Mouse (Mus musculus) heart, adult 18-20 months (tissue): ENCODE data around the gene Plekhh2. TPM values are rescaled to one million over a fixed set of nuclear protein-coding genes. Genes with fewer than 3 reads are reported as not detected.
A peak's percentile ranks its signal among the peaks of the same experiment; 100 is the strongest.
"Not testable (repeated sequence)": the region's sequence is repeated elsewhere in the genome, so short reads cannot be mapped to it uniquely, and the experiment has no call there.

ENCODE experiments used
- DNase-seq, 2 experiments: peaks; one replicate each; pipeline ENCODE4 v3.0.0; 2021 to 2022; ENCODE audit warnings: mixed read lengths in 1 of 2
- total RNA-seq, 2 experiments: library from RNA; stranded (reverse); gene quantifications; 2 replicates each; pipeline ENCODE4 v1.2.3; 2021

The Plekhh2 gene
- total RNA-seq, 2 experiments from 2014 or later: 1.5 to 1.7 TPM

- DNase-seq: no peak
These were observed 906 bp downstream of the Plekhh2 start for GRCm38 (mm10) chr17:84512516-84513085.

DNA sequence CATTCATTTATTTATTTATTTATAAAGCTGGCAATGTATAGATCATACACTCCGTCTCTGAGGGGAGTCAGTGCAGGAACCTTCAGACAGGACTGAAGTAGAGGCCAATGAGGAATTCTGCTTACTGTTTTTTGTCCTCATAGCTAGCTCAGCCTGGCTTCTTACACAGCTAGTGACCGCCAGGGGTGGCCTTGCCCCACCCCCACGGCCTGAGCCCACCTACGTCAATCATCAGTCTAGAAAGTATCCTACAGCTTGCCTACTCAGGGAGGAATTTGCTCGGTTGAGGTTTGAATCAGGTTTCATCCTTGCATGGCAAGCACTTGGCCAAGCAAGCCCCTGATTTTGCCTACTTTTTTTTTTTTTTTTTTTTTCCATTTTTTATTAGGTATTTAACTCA lies 4.2 kb downstream of the Plekhh2 start:
- no peak for DNase-seq

DNA sequence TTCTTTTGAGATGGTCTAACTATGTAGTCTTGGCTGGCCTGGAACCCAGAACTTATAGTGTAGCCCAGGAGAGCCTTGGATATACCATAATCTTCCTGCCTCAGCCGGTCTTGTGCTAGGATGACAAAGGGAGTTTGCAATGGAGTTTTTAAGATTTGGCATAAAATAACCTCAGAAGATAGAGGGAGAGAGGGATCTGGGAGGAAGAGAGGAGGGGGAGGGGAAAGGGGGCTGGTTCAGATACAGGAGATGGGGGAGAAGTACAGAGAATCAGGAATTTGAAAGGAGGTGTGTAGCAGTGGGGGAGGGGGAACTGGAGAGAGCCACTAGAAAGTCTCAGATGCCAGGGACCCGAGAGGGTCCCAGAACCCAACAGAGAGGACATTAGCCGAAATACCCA lies 7.7 kb downstream of the Plekhh2 start:
- DNase-seq: no peak

- no peak for DNase-seq
These were observed 8.4 kb downstream of the Plekhh2 start for GRCm38 (mm10) chr17:84520057-84520456.

- DNase-seq: no peak
These were observed 17.7 kb downstream of the Plekhh2 start for GRCm38 (mm10) chr17:84529356-84529755.

- DNase-seq: no peak
These were observed 18.6 kb downstream of the Plekhh2 start for GRCm38 (mm10) chr17:84530202-84530796.

GRCm38 (mm10) chr17:84532909-84533499 lies 21.3 kb downstream of the Plekhh2 start:
- no peak for DNase-seq

DNA sequence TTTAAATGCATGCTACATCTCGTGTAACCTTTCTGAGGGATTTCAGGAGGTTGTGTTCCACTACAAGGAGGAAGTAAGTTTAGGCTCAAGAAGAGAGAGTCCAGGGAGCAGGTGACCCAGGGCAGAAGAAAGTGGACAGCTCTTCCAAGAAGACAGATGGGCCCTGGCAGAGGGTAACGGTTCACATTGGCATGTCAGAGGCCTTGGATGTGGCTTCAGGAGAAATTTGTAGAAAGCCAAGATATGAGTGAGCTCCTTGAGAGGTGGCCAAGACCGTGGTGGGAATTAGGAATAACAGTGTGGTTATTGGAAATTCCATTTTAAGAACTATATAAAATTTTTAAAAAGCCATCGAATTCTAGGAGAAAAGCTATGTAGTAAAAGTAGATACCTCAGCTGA lies 22.1 kb downstream of the Plekhh2 start:
- peak; percentile 23 to 27 for DNase-seq

DNA sequence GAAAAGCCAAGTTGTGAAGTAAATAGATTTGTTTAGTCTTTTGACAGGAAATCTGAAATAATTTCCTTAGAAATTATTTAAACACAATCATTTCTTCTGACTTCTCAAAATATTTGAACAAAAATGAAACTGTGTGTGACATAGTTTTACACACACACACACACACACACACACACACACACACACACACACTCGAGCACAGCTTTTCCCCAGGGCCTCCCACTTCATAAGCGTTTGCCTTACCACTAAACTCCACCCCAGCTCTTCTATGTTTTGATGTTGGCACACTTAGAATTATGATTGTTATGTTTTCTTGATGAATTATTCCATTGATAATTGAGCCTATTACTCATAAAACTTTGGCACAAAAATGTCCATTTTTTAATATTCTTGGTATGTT lies 22.9 kb downstream of the Plekhh2 start:
- DNase-seq: peak in 1 of 2 experiments; percentile 20

- peak; percentile 68 to 79 for DNase-seq
These were observed 23.5 kb downstream of the Plekhh2 start for GRCm38 (mm10) chr17:84535226-84535625.

GRCm38 (mm10) chr17:84537301-84537700 lies 25.6 kb downstream of the Plekhh2 start:
- no peak for DNase-seq

GRCm38 (mm10) chr17:84537966-84538365 lies 26.3 kb downstream of the Plekhh2 start:
- no peak for DNase-seq

DNA sequence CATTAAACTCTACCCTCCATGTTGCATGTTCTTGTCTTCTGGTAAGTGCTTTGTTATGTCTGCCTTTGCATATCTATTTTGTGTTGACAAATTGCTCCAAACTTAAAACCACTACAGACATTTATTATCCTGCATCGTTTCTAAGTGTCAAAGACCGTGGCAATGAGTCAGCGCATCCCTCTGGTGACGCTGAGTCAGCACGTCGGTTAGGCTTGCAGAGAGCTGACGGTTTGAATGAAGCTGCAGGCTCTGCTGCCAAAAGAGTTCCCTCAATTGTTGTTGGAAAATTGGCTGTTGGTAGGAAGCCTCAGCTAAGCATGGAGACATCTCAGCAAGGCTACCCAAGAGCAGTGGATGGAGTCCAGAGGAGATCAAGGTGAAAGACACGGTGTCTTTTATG lies 28.9 kb downstream of the Plekhh2 start:
- DNase-seq: no peak

GRCm38 (mm10) chr17:84550902-84551877 lies 39.5 kb downstream of the Plekhh2 start:
- no peak for DNase-seq

- DNase-seq: no peak
These were observed 40.5 kb downstream of the Plekhh2 start for GRCm38 (mm10) chr17:84552230-84552629.

GRCm38 (mm10) chr17:84564264-84564663 lies 52.6 kb downstream of the Plekhh2 start:
- not testable (repeated sequence) for DNase-seq

GRCm38 (mm10) chr17:84565762-84566161 lies 54.1 kb downstream of the Plekhh2 start:
- DNase-seq: no peak

DNA sequence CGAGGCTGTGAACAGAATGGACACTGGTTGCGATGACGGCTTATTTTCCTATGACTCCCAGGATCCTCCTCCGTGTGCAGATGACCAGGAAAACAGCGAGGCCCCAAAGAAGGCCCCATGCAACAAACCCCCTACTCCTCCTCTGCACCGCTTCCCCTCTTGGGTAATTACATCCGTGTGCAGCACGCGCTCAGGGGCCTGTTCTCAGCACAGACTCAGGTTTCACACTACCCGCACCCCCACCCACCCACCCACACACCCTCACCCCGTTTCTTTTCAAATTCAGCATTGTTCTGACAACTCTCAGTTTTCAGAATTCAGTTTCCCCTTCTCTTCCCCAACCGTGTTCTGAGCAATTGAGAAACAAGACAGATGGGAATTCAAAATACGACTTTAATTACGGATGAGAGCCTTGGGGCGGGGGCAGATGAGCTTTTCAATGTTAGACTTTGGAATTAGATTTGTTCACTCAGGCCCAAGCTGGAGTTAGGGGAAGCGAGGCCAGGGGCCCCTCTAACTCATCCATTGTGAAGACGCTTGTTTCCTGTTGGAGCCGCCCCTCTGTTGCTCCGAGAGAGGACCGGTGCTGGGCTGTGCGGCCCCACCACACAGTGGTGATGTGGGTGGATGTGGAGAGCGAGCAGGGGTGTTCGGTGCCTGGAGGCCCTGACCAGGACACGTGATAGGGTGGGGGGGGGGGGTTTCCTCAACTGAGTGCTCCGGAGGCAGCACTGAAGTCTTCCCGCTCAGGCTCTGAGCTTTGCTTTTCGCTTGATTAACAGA lies 55.3 kb downstream of the Plekhh2 start:
- no peak for DNase-seq

DNA sequence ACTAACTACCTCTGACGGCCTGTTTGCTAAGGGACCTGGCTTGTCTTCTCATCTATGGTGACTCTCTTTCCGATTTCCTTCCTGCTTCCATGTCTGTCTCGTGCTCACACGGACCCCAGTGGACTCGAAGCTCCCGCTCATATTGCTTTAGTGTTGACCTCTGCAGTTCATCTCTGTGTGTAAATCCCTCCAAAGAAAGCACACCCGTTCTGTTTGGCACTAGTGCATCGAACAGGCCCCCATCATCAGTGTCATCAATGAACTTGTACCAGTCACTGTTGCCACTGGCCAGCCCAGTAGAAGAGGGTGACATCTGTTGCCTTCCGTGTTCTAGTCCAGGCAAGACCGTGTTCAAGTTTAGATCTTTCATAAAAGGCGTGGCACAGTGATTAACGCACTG lies 57.1 kb downstream of the Plekhh2 start:
- no peak for DNase-seq

DNA sequence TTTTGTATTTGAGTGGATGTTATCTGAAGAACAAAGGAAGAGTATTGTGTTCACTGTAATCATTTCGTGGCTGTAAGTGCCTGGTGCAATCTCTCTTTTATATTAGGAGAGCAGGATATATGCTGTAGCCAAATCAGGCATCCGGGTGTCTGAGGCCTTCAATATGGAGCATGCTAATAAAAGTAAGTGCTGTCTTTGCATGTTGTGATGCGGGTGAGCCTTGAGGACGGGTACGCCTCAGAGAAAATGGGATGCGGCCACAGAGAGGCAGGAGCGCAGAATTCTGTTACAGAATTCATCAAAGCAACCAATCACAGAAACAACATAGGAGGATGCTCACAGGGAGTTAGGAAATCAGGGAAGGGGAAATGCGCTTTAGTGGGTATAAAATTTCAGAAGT lies 58.1 kb downstream of the Plekhh2 start:
- no peak for DNase-seq

DNA sequence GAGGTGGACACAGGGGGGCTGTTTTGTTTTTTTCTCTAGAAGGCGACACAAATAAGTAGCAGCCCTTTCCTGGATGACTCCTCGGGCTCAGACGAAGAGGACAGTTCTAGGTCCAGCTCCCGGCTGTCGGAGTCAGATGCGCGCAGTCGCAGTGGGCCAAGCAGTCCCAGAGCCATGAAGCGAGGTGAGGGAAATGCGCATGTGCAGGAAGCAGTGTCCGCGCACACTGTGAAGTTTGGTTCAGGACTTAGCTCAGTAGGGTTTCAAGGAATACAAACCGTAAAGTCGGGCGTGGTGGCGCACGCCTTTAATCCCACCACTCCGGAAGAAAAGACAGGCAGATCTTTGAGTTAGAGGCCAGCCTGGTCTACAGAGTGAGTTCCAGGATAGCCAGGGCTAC lies 59.9 kb downstream of the Plekhh2 start:
- no peak for DNase-seq

DNA sequence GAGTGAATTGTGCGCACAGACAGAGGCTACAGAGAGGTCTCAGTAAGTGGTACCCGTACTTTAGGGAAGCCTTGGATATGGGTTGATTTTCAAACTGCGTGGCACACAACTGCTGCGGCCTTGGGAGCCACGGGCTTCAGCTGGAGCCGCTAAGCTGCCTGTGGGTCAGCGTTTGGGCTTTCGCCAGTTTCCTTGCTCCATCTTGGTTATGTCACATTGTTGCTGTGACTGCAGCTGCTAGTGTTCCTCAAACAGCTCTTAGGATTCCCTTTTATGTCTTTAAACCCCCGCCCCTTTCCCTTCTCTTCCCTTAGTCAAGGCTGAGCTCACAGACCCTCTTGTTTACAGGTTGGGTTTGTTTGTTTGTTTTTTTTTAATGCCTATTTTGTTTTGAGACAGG lies 61.6 kb downstream of the Plekhh2 start:
- DNase-seq: no peak
